Mouse (Mus musculus) embryo, embryonic 10.5 days (tissue): ENCODE data around the gene Klf4.

Source experiments
- DNase-seq: peaks from one replicate; pipeline ENCODE4 v3.0.0-alpha.2; 2015; ENCODE audit warnings: low spot score

Gene Klf4

GRCm38 (mm10) chr4:55523921-55524320, 8.3 kb downstream of the Klf4 start:
- DNase-seq: no peak

- DNase-seq: no peak
Measured at GRCm38 (mm10) chr4:55517438-55517837, 14.8 kb downstream of the Klf4 start.

GRCm38 (mm10) chr4:55516048-55516447, 16.2 kb downstream of the Klf4 start:
- no peak for DNase-seq

GRCm38 (mm10) chr4:55514733-55515176, 17.5 kb downstream of the Klf4 start:
- peak; percentile 90 for DNase-seq

- no peak for DNase-seq
Measured at GRCm38 (mm10) chr4:55513615-55514279, 18.5 kb downstream of the Klf4 start.

GRCm38 (mm10) chr4:55511389-55511788, 20.9 kb downstream of the Klf4 start:
- no peak for DNase-seq

- DNase-seq: no peak
Measured at GRCm38 (mm10) chr4:55508712-55509111, 23.6 kb downstream of the Klf4 start.

- DNase-seq: no peak
Measured at GRCm38 (mm10) chr4:55498621-55499020, 33.6 kb downstream of the Klf4 start.

GRCm38 (mm10) chr4:55496416-55496815, 35.9 kb downstream of the Klf4 start:
- no peak for DNase-seq

- DNase-seq: no peak
Measured at GRCm38 (mm10) chr4:55493261-55493660, 39.0 kb downstream of the Klf4 start.

GRCm38 (mm10) chr4:55489328-55489727, 42.9 kb downstream of the Klf4 start:
- DNase-seq: no peak

- DNase-seq: no peak
Measured at GRCm38 (mm10) chr4:55488604-55489003, 43.7 kb downstream of the Klf4 start.

- peak; percentile 87 for DNase-seq
Measured at GRCm38 (mm10) chr4:55480322-55480767, 51.9 kb downstream of the Klf4 start.

GRCm38 (mm10) chr4:55478333-55478732, 53.9 kb downstream of the Klf4 start:
- no peak for DNase-seq

- DNase-seq: peak; percentile 64
Measured at GRCm38 (mm10) chr4:55477933-55478332, 54.3 kb downstream of the Klf4 start.

GRCm38 (mm10) chr4:55477210-55477759, 55.0 kb downstream of the Klf4 start:
- no peak for DNase-seq
